Mouse (Mus musculus) bone marrow, adult 2 months (tissue): ENCODE data around the gene Tbxa2r.

ENCODE experiments used
- CTCF ChIP-seq: fragments of 200-500 bp; IDR thresholded peaks from 2 replicates; pipeline ENCODE4 v1.5.1; 2011; ENCODE audit warnings: low read length, control low read depth; ENCODE audit not compliant: control insufficient read depth, insufficient read depth
- POLR2A ChIP-seq: fragments of 200-500 bp; IDR thresholded peaks from 2 replicates; pipeline ENCODE4 v1.6.1; 2011; ENCODE audit warnings: low read depth, mild to moderate bottlenecking, control low read depth, low read length, borderline replicate concordance; ENCODE audit not compliant: control insufficient read depth

GRCm38 (mm10) chr10:81303258-81303657, 25.3 kb upstream of the Tbxa2r start:
- TF ChIP-seq CTCF (no peak), POLR2A (no peak)
